Mouse (Mus musculus) intestine, embryonic 16.5 days (tissue): ENCODE measurements at regions not wholly inside any gene's neighbourhood (a gene's known extent, or its start where the extent isn't known, plus 50 kb on each side); places are given as distances from the start of the nearest gene placed in this dataset.
A peak's percentile ranks its signal among the peaks of the same experiment; 100 is the strongest.

ENCODE experiments used
- ATAC-seq: fragments of 200-750 bp; cut with Nextera tagmentation; 2 replicates; pipeline ENCODE4 v1.8.0; 2017; ENCODE audit warnings: moderate TSS enrichment, moderate library complexity
- H3K27ac ChIP-seq: fragments of 300-500 bp; sonication (generic); 2 replicates; pipeline ENCODE4 v1.5.1; 2014; ENCODE audit warnings: mild to moderate bottlenecking, low read length
- H3K27me3 ChIP-seq: fragments of 300-500 bp; sonication (generic); replicated peaks from 2 replicates; pipeline ENCODE4 v1.6.1; 2014; ENCODE audit warnings: low read length, control low read depth, mixed read lengths; ENCODE audit not compliant: control insufficient read depth, insufficient read depth
- H3K36me3 ChIP-seq: fragments of 300-500 bp; sonication (generic); 2 replicates; pipeline ENCODE4 v1.6.1; 2014; ENCODE audit warnings: low read length, control low read depth; ENCODE audit not compliant: control insufficient read depth, insufficient read depth
- H3K4me1 ChIP-seq: fragments of 300-500 bp; sonication (generic); 2 replicates; pipeline ENCODE4 v1.6.1; 2014; ENCODE audit warnings: low read length, control low read depth, mixed read lengths; ENCODE audit not compliant: control insufficient read depth, insufficient read depth
- H3K4me2 ChIP-seq: fragments of 300-500 bp; sonication (generic); 2 replicates; pipeline ENCODE4 v1.6.1; 2014; ENCODE audit warnings: low read depth, low read length, control low read depth
- H3K4me3 ChIP-seq: fragments of 300-500 bp; sonication (generic); 2 replicates; pipeline ENCODE4 v1.5.1; 2014; ENCODE audit warnings: mild to moderate bottlenecking, low read length
- H3K9ac ChIP-seq: fragments of 300-500 bp; sonication (generic); 2 replicates; pipeline ENCODE4 v1.6.1; 2014; ENCODE audit warnings: low read depth, low read length
- H3K9me3 ChIP-seq: fragments of 300-500 bp; sonication (generic); 2 replicates; pipeline ENCODE4 v1.6.1; 2016; ENCODE audit warnings: low read length, control low read depth; ENCODE audit not compliant: control insufficient read depth
- WGBS: fragments of 180-500 bp; shearing (Covaris S2); extraction: QIAGEN DNeasy Blood & Tissue Kit; methylation state at CpG from one replicate; pipeline ENCODE4 v1.1.7; 2014; 5-methylcytosine and 5-hydroxymethylcytosine counted together

- H3K27ac ChIP-seq, result peak overlapping the region; percentile 65
- ATAC-seq, result peak; percentile 82
Measured at GRCm38 (mm10) chr13:42570600-42571348, 109.6 kb upstream of the Phactr1 start.

GRCm38 (mm10) chr13:42574189-42574588 lies 106.2 kb upstream of the Phactr1 start:
- Histone ChIP-seq H3K4me3 (no peak overlapping the region), H3K27ac (no peak overlapping the region), H3K27me3 (no peaks in the 10 kb centered on the region), H3K9me3 (no peaks in the 10 kb centered on the region), H3K36me3 (no peaks in the 10 kb centered on the region), H3K4me2 (no peak overlapping the region), H3K4me1 (no peaks in the 10 kb centered on the region), H3K9ac (no peak overlapping the region)
- WGBS, result 50% methylated on average over 4 of the region's 4 CpGs
- ATAC-seq, result no peak

More at GRCm38 (mm10) chr13:42570600-42571348, 109.6 kb upstream of the Phactr1 start:
- Histone ChIP-seq H3K9ac (no peak overlapping the region), H3K9me3 (no peaks in the 10 kb centered on the region), H3K27me3 (no peaks in the 10 kb centered on the region), H3K36me3 (no peaks in the 10 kb centered on the region), H3K4me1 (no peaks in the 10 kb centered on the region), H3K4me2 (no peak overlapping the region), H3K4me3 (no peak overlapping the region)
- WGBS, result 47% methylated on average over 10 of the region's 10 CpGs

GRCm38 (mm10) chr13:42575725-42576426 lies 104.5 kb upstream of the Phactr1 start:
- no peak overlapping the region for H3K27ac ChIP-seq
- H3K9ac ChIP-seq, result no peak overlapping the region
- H3K4me2 ChIP-seq, result no peak overlapping the region
- no peak overlapping the region for H3K4me3 ChIP-seq
- no peaks in the 10 kb centered on the region for H3K27me3 ChIP-seq
- peak; percentile 31; the same call in 1 of the 2 replicates for ATAC-seq
- 31% methylated on average over 16 of the region's 16 CpGs for WGBS
- no peaks in the 10 kb centered on the region for H3K36me3 ChIP-seq
- H3K4me1 ChIP-seq, result no peaks in the 10 kb centered on the region
- no peaks in the 10 kb centered on the region for H3K9me3 ChIP-seq

GRCm38 (mm10) chr13:42579471-42579870 lies 101.0 kb upstream of the Phactr1 start:
- Histone ChIP-seq H3K27ac (no peak overlapping the region), H3K4me1 (no peaks in the 10 kb centered on the region), H3K4me2 (no peak overlapping the region), H3K9ac (no peak overlapping the region), H3K27me3 (no peaks in the 10 kb centered on the region), H3K4me3 (no peak overlapping the region), H3K36me3 (no peaks in the 10 kb centered on the region), H3K9me3 (no peaks in the 10 kb centered on the region)
- ATAC-seq, result no peak
- 40% methylated on average over 3 of the region's 3 CpGs for WGBS

- H3K4me3 ChIP-seq, result no peak overlapping the region
- no peaks in the 10 kb centered on the region for H3K36me3 ChIP-seq
- no peaks in the 10 kb centered on the region for H3K9me3 ChIP-seq
- H3K27ac ChIP-seq, result no peak overlapping the region
- WGBS, result 82% methylated on average over 2 of the region's 2 CpGs
- no peak for ATAC-seq
- H3K4me1 ChIP-seq, result no peaks in the 10 kb centered on the region
- no peak overlapping the region for H3K9ac ChIP-seq
- H3K27me3 ChIP-seq, result no peaks in the 10 kb centered on the region
- H3K4me2 ChIP-seq, result no peak overlapping the region
Measured at GRCm38 (mm10) chr13:42589136-42589535, 91.3 kb upstream of the Phactr1 start.

- Histone ChIP-seq H3K36me3 (no peaks in the 10 kb centered on the region), H3K27ac (no peak overlapping the region), H3K4me2 (no peak overlapping the region), H3K9ac (no peak overlapping the region), H3K4me3 (no peak overlapping the region), H3K27me3 (no peaks in the 10 kb centered on the region), H3K4me1 (no peaks in the 10 kb centered on the region), H3K9me3 (no peaks in the 10 kb centered on the region)
- WGBS, result 71% methylated on average over 5 of the region's 5 CpGs
- ATAC-seq, result no peak
Measured at GRCm38 (mm10) chr13:42589607-42590006, 90.8 kb upstream of the Phactr1 start.

GRCm38 (mm10) chr13:42590415-42590814 lies 90.0 kb upstream of the Phactr1 start:
- Histone ChIP-seq H3K27ac (no peak overlapping the region), H3K27me3 (no peaks in the 10 kb centered on the region), H3K36me3 (no peaks in the 10 kb centered on the region), H3K4me2 (no peak overlapping the region), H3K4me1 (no peaks in the 10 kb centered on the region), H3K9ac (no peak overlapping the region), H3K4me3 (no peak overlapping the region), H3K9me3 (no peaks in the 10 kb centered on the region)
- no peak for ATAC-seq
- WGBS, result 90% methylated on average over 6 of the region's 6 CpGs

GRCm38 (mm10) chr13:42592945-42593344 lies 87.5 kb upstream of the Phactr1 start:
- Histone ChIP-seq H3K9ac (no peak overlapping the region), H3K27ac (no peak overlapping the region), H3K4me3 (no peak overlapping the region), H3K9me3 (no peaks in the 10 kb centered on the region), H3K4me1 (no peaks in the 10 kb centered on the region), H3K36me3 (no peaks in the 10 kb centered on the region), H3K4me2 (no peak overlapping the region), H3K27me3 (no peaks in the 10 kb centered on the region)
- WGBS, result 51% methylated on average over 3 of the region's 3 CpGs
- ATAC-seq, result no peak

- no peaks in the 10 kb centered on the region for H3K9me3 ChIP-seq
- H3K4me2 ChIP-seq, result no peak overlapping the region
- 79% methylated on average over 11 of the region's 11 CpGs for WGBS
- no peaks in the 10 kb centered on the region for H3K27me3 ChIP-seq
- no peak for ATAC-seq
- no peaks in the 10 kb centered on the region for H3K36me3 ChIP-seq
- H3K27ac ChIP-seq, result no peak overlapping the region
- no peaks in the 10 kb centered on the region for H3K4me1 ChIP-seq
- H3K9ac ChIP-seq, result no peak overlapping the region
- no peak overlapping the region for H3K4me3 ChIP-seq
Measured at GRCm38 (mm10) chr13:42593488-42594170, 86.8 kb upstream of the Phactr1 start.
